Mouse (Mus musculus): ENCODE data around the gene Bmyc.
"Not testable (repeated sequence)": the region's sequence is repeated elsewhere in the genome, so short reads cannot be mapped to it uniquely, and the experiment has no call there.

Bmyc gene

GRCm38 (mm10) chr2:25733199-25733930 lies 26.8 kb downstream of the Bmyc start:
- no peak for DNase-seq (ENCODE audit: low spot score in 2 of 2)

- not testable (repeated sequence) for DNase-seq (ENCODE audit: low spot score in 2 of 2)
Observed at GRCm38 (mm10) chr2:25736709-25737108, 30.2 kb downstream of the Bmyc start, which contains the start of gene Obp2b. Gene Obp2b, plus strand, starts transcription at chr2:25737009.

- DNase-seq (ENCODE audit: low spot score in 2 of 2) = no peak
Observed at GRCm38 (mm10) chr2:25741671-25742070, 35.1 kb downstream of the Bmyc start.

- DNase-seq (ENCODE audit: low spot score in 2 of 2) = no peak
Observed at GRCm38 (mm10) chr2:25754201-25754600, 47.7 kb downstream of the Bmyc start.

Data from cerebellum, postnatal 4 days (tissue).